ENCODE assay signal across 8 mouse cellular contexts in the genomic region with DNA sequence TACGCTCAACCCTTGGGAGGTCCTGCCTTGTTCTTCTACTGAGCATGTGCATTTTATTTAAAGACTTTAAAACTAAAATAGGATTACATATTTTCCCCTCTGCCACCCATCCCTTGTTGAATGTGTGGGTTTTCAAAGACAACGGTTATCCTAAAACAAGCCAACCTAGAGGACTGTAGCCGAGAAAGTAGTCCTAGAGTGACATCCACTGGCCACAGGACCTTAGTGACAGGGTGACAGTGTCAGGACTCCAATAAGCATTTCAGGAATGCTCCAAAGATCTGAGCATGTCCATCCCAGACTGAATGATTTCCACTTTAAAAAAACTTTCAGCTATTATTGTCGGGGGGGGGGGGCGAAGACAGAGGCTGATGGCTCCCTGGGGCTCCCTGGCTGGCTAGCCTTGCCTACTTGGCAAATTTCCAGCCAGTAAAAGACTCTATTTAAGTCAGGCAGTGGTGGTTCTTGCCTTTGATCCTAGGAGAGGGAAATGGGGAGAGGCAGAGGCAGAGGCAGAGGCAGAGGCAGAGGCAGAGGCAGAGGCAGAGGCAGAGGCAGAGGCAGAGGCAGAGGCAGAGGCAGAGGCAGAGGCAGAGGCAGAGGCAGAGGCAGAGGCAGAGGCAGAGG. TPM values are rescaled to one million over a fixed set of nuclear protein-coding genes. Genes with fewer than 3 reads are reported as not detected.
DNase-seq lines count a peak whose midpoint lies in the region; ATAC-seq and TF ChIP-seq lines count a peak whose summit lies in the region.

No protein-coding gene starts in this region.

- TF ChIP-seq CTCF in kidney, adult 2 months (conservative IDR thresholded peaks at IDR 0.05; ENCODE audit: insufficient read depth, insufficient read length, low read depth, low read length) = peak; percentile 72

- H3K4me3 ChIP-seq in kidney, adult 2 months (ENCODE audit: insufficient read depth, low read depth, low read length) = no peak overlapping the region
- no peak overlapping the region for H3K4me3 ChIP-seq in kidney, embryonic 15.5 days (replicated peaks)
- no peak overlapping the region for H3K4me3 ChIP-seq in ES-E14 (ENCODE audit: insufficient read depth in 1 of 2, low read depth in 1 of 2, low read length in 2 of 2, poor library complexity in 1 of 2, severe bottlenecking in 1 of 2)

- H3K36me3 ChIP-seq in kidney, adult 2 months (ENCODE audit: control insufficient read depth, insufficient read depth, low read length) = no peaks in the 10 kb centered on the region
- H3K36me3 ChIP-seq in kidney, embryonic 15.5 days = no peaks in the 10 kb centered on the region
- no peaks in the 10 kb centered on the region for H3K36me3 ChIP-seq in ES-E14 (ENCODE audit: control insufficient read depth, insufficient read depth, low read length, poor library complexity, severe bottlenecking)

- DNase-seq in kidney, adult 2 months = peak; percentile 14
- DNase-seq in ES-E14 (ENCODE audit: low read depth, low spot score) = no peak
- DNase-seq in ovary, postnatal 10 days (ENCODE audit: low spot score) = no peak
- no peak for DNase-seq in thymus, postnatal 0 days (ENCODE audit: low spot score)
- no peak for DNase-seq in thymus, postnatal 4 days

- in situ Hi-C loops in ES-E14 (cut with MboI; ENCODE audit: low sequenced_read_pairs in 2 of 2, unreplicated experiment in 2 of 2) = loop anchor here in 1 of 2 experiments (10.0 kb wide), 1 partner anchor 210 kb away; no protein-coding TSS in a partner anchor

- no peaks in the 10 kb centered on the region for H3K4me1 ChIP-seq in kidney, adult 2 months (ENCODE audit: control insufficient read depth, insufficient read depth, low read length)
- H3K4me1 ChIP-seq in kidney, embryonic 15.5 days = no peaks in the 10 kb centered on the region
- H3K4me1 ChIP-seq in ES-E14 (ENCODE audit: control insufficient read depth in 2 of 2, insufficient read depth in 2 of 2, low read length in 2 of 2, poor library complexity in 1 of 2) = no peaks in the 10 kb centered on the region

- no peaks in the 10 kb centered on the region for H3K9me3 ChIP-seq in kidney, embryonic 15.5 days (replicated peaks)
- no peaks in the 10 kb centered on the region for H3K9me3 ChIP-seq in ES-E14 (ENCODE audit: control insufficient read depth, insufficient read depth, low read depth, low read length)

- H3K27me3 ChIP-seq in kidney, adult 2 months (replicated peaks; ENCODE audit: control insufficient read depth, insufficient read depth, low read length) = no peaks in the 10 kb centered on the region
- no peaks in the 10 kb centered on the region for H3K27me3 ChIP-seq in kidney, embryonic 15.5 days

- no peak overlapping the region for H3K27ac ChIP-seq in kidney, adult 2 months (ENCODE audit: insufficient read depth, low read depth, low read length)
- H3K27ac ChIP-seq in kidney, embryonic 15.5 days = no peak overlapping the region
- no peak overlapping the region for H3K27ac ChIP-seq in ES-E14 (ENCODE audit: insufficient read depth, low read depth, low read length, poor library complexity, severe bottlenecking)

- 47% methylated on average over 5 of the region's 5 CpGs for WGBS in kidney, adult 2 months
- 65% methylated on average over 5 of the region's 5 CpGs for WGBS in kidney, embryonic 15.5 days

- no peak for ATAC-seq in kidney, embryonic 15.5 days (replicated peaks; ENCODE audit: low FRiP score)
- peak; percentile 52; the same call in 1 of the 2 replicates for ATAC-seq in common myeloid progenitor, adult 5-6 weeks (replicated peaks; ENCODE audit: low read depth, poor library complexity, severe bottlenecking)
- peak; percentile 75 for ATAC-seq in megakaryocyte, adult 5-6 weeks (ENCODE audit: poor library complexity, severe bottlenecking)

- no peak for TF ChIP-seq POLR2A in kidney, adult 2 months (IDR thresholded peaks at IDR 0.05; ENCODE audit: low read depth, low read length)

- no peak overlapping the region for H3K9ac ChIP-seq in kidney, embryonic 15.5 days
- H3K9ac ChIP-seq in ES-E14 (ENCODE audit: insufficient read depth, low read depth, low read length, poor library complexity, severe bottlenecking) = no peak overlapping the region

- H3K4me2 ChIP-seq in kidney, embryonic 15.5 days = no peak overlapping the region

TF ChIP-seq in ES-E14, 5 proteins besides CTCF, POLR2A, EP300 and RAD21:
- TF ChIP-seq ZC3H11A (IDR thresholded peaks at IDR 0.05; ENCODE audit: borderline replicate concordance, low read depth, low read length) (peak; percentile 22; the same call in 1 of the 2 replicates), CHD2 (IDR thresholded peaks at IDR 0.05; ENCODE audit: low read depth, low read length) (no peak), MAFK (IDR thresholded peaks at IDR 0.05; ENCODE audit: insufficient read depth, low read depth, low read length) (no peak)

RNA-seq across cellular contexts. Expression of a gene that starts 17.7 kb away (rescaled TPM):
- 191 and 214 TPM in 2 replicates for polyA plus RNA-seq in kidney, adult 2 months (2012; rRNA removed)
- 79.6 and 79.8 TPM in 2 replicates for polyA plus RNA-seq in kidney, embryonic 15.5 days (2015; fragmentation: Nextera tagmentation; extraction: Ambion mirVana)
- total RNA-seq in ES-E14 (2012; rRNA removed) = 96.6 and 117 TPM in 2 replicates
- total RNA-seq in common myeloid progenitor, adult 5-6 weeks (2017) = 91.6 and 126 TPM in 2 replicates
- 94.3 and 108 TPM in 2 replicates for total RNA-seq in megakaryocyte, adult 5-6 weeks (2015)
- 248 and 267 TPM in 2 replicates for total RNA-seq in megakaryocyte, adult 5-6 weeks (2017)
- polyA plus RNA-seq in thymus, postnatal 0 days (2015; fragmentation: Nextera tagmentation; extraction: Ambion mirVana) = 33.6 and 34.5 TPM in 2 replicates

RNA-seq across cellular contexts. Expression of a gene that starts 49.5 kb away (rescaled TPM):
- 1.7 and 2.5 TPM in 2 replicates for polyA plus RNA-seq in kidney, adult 2 months (2012; rRNA removed)
- polyA plus RNA-seq in kidney, embryonic 15.5 days (2015; fragmentation: Nextera tagmentation; extraction: Ambion mirVana) = 2.8 and 3.4 TPM in 2 replicates
- 0.36 and 0.37 TPM in 2 replicates for total RNA-seq in ES-E14 (2012; rRNA removed)
- total RNA-seq in common myeloid progenitor, adult 5-6 weeks (2017) = not detected in 2 replicates
- not detected in 2 replicates for total RNA-seq in megakaryocyte, adult 5-6 weeks (2015)
- total RNA-seq in megakaryocyte, adult 5-6 weeks (2017) = not detected in 2 replicates
- polyA plus RNA-seq in thymus, postnatal 0 days (2015; fragmentation: Nextera tagmentation; extraction: Ambion mirVana) = 6.3 and 6.5 TPM in 2 replicates
